Mouse (Mus musculus) lung, postnatal 0 days (tissue): ENCODE measurements at regions not wholly inside any gene's neighbourhood (a gene's known extent, or its start where the extent isn't known, plus 50 kb on each side); places are given as distances from the start of the nearest gene placed in this dataset.

ENCODE experiments used
- CTCF ChIP-seq: IDR thresholded peaks from 2 replicates; pipeline ENCODE4 v1.5.1; 2016; ENCODE audit warnings: antibody characterized with exemption, mild to moderate bottlenecking
- EP300 ChIP-seq: IDR thresholded peaks from 2 replicates; pipeline ENCODE4 v1.6.1; 2016; ENCODE audit warnings: antibody characterized with exemption, mild to moderate bottlenecking, control low read depth

DNA sequence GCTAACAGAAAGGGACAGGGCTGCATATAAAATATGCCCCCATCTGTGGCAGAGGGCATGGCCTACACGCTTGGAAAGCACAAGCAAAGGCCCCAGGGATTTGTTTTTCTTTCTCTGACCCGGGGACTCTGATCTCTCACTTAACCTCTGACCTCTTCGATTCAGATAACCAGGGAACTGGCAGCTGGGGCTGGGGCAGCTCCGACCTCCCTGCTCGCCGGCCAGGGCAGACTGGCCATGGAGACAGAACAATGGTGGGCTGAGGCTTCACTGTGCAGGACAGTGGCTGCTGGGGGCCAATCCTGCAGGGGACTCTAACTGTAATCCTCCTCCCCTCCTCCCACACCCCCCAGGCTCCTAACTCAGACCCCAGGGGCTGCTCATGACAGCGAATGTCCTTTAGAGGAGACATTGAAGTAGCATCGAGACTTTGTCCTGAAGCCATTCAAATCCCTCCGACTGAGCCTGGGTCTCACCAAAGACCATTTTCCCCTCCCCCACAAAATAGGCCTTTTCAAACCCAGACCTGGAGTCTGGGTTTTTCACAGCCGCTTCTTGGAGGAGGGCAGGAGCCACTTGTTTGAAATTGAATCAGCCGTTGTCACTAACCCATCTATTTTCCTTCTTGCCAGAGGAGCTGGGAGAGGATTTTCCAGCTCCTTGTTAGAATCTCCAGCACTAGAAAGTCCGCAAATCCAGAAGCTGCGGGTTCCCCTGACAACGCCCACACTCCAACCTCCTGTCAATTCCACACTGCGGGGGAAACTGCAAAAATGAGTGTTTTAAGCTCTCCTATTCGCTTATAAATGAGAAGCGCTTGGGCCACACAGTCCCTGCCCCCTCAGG lies 145.6 kb upstream of the Rybp start:
- TF ChIP-seq CTCF (no peak), EP300 (no peak)
